22 mouse cellular contexts compared by ENCODE assay signal in the genomic region with DNA sequence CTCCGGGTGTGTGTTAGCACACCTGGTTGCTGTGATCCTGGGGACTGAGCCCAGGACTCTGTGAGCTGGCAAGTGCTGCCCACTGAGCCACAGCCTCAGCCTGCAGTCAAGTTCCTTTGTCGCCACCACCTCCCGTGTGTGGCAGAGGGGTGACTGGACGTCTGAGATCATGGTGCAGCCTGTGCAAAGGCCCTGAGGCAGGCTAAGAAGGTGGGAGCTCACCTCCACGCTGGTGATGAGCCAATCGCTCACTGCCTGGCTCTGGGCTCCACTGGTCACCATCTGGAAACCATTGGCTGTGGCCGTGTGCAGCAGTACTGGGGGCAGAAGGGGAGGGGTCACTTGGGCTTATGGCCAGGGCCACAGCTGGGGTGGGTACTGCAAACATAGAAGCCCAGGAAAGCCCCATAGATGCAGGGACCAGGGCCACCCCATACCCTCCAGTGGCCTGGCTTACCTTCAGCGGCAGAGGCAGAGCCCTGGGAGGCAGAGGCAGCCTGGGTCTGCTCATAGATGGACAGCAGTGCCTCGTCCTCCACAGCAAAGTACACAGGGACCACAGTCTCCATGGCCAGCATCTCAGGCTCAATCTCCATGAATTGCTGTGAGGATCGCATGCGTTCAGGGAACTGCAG. TPM values are rescaled to one million over a fixed set of nuclear protein-coding genes. Genes with fewer than 3 reads are reported as not detected.
DNase-seq lines count a peak whose midpoint lies in the region; ATAC-seq lines count a peak whose summit lies in the region.
"Had no signal": no experiment of that assay in that cellular context is flagged by ENCODE, and none has a peak within 500 bp of the region (broad histone marks: within the 10 kb centered on the region; RNA-seq: fewer than 3 reads in every experiment).

No protein-coding gene starts in this region.

- ATAC-seq in forebrain, embryonic 15.5 days (replicated peaks), result no peak
- ATAC-seq in monocyte, adult 5-6 weeks (replicated peaks; ENCODE audit: insufficient number of reproducible peaks, low FRiP score, low TSS enrichment, poor library complexity, severe bottlenecking), result no peak
- ATAC-seq: activated CD4-positive, CD25-positive, alpha-beta regulatory T cell, adult 4 months; CD4-positive, CD25-positive, alpha-beta regulatory T cell, adult 4 months; forebrain, embryonic 16.5 days; intestine, embryonic 15.5 days; Patski had no signal

- H3K36me3 ChIP-seq in forebrain, embryonic 10.5 days (replicated peaks), result peaks cover 65% of the 10 kb centered on the region
- H3K36me3 ChIP-seq in forebrain, embryonic 15.5 days, result peaks cover 45% of the 10 kb centered on the region
- H3K36me3 ChIP-seq in limb, embryonic 10.5 days, result peaks cover 70% of the 10 kb centered on the region

- H3K4me1 ChIP-seq in forebrain, embryonic 10.5 days, result peaks cover 36% of the 10 kb centered on the region
- H3K4me1 ChIP-seq in forebrain, embryonic 15.5 days, result peaks cover 30% of the 10 kb centered on the region
- H3K4me1 ChIP-seq in limb, embryonic 10.5 days, result peaks cover 31% of the 10 kb centered on the region

- WGBS in forebrain, embryonic 10.5 days, result 86% methylated on average over 11 of the region's 11 CpGs
- 94% methylated on average over 11 of the region's 11 CpGs for WGBS in forebrain, embryonic 15.5 days
- 84% methylated on average over 11 of the region's 11 CpGs for WGBS in limb, embryonic 10.5 days

- no peak overlapping the region for H3K9ac ChIP-seq in forebrain, embryonic 15.5 days (replicated peaks)
- H3K9ac ChIP-seq: embryonic facial prominence, embryonic 15.5 days; heart, embryonic 15.5 days; intestine, embryonic 15.5 days had no signal

- peak overlapping the region; percentile 13; the same call in 1 of the 2 replicates for H3K4me3 ChIP-seq in forebrain, embryonic 10.5 days
- H3K4me3 ChIP-seq in forebrain, embryonic 15.5 days, result no peak overlapping the region
- H3K4me3 ChIP-seq in limb, embryonic 10.5 days, result peak overlapping the region; percentile 16; the same call in 1 of the 2 replicates
- H3K4me3 ChIP-seq: embryonic facial prominence, embryonic 15.5 days; erythroblast, embryonic 14.5 days; heart, adult 2 months; heart, embryonic 15.5 days; intestine, embryonic 15.5 days had no signal

- H3K27ac ChIP-seq in forebrain, embryonic 10.5 days, result no peak overlapping the region
- no peak overlapping the region for H3K27ac ChIP-seq in forebrain, embryonic 15.5 days (replicated peaks)
- no peak overlapping the region; the same call in 1 of the 2 replicates for H3K27ac ChIP-seq in limb, embryonic 10.5 days
- H3K27ac ChIP-seq: embryonic facial prominence, embryonic 15.5 days; heart, adult 2 months; heart, embryonic 15.5 days; intestine, embryonic 15.5 days had no signal

- DNase-seq in cerebellum, adult 11-12 months, result peak; percentile 53
- no peak for DNase-seq in cerebellum, postnatal 14 days
- no peak for DNase-seq in forebrain, embryonic 10.5 days (ENCODE audit: extremely low spot score, low spot score)
- DNase-seq in layer of hippocampus, adult 9-11 months, result peak; percentile 13
- DNase-seq in layer of hippocampus, adult 11-12 months (ENCODE audit: low spot score), result no peak
- DNase-seq in limb, embryonic 10.5 days (ENCODE audit: low spot score), result no peak
- DNase-seq: adrenal gland, postnatal 25 days; B cell, adult 2 months; gastrocnemius, postnatal 10 days; kidney, adult 2 months had no signal

- H3K27me3 ChIP-seq in forebrain, embryonic 10.5 days (ENCODE audit: poor library complexity, severe bottlenecking), result no peaks in the 10 kb centered on the region
- no peaks in the 10 kb centered on the region for H3K27me3 ChIP-seq in forebrain, embryonic 15.5 days
- H3K27me3 ChIP-seq in limb, embryonic 10.5 days (ENCODE audit: low read depth, poor library complexity, severe bottlenecking), result no peaks in the 10 kb centered on the region
- H3K27me3 ChIP-seq: embryonic facial prominence, embryonic 15.5 days; heart, embryonic 15.5 days; intestine, embryonic 15.5 days; Patski had no signal

- H3K9me3 ChIP-seq in forebrain, embryonic 10.5 days, result no peaks in the 10 kb centered on the region
- no peaks in the 10 kb centered on the region for H3K9me3 ChIP-seq in forebrain, embryonic 15.5 days
- H3K9me3 ChIP-seq in limb, embryonic 10.5 days (replicated peaks), result no peaks in the 10 kb centered on the region
- H3K9me3 ChIP-seq: embryonic facial prominence, embryonic 15.5 days; heart, embryonic 15.5 days; intestine, embryonic 15.5 days had no signal

- no peak overlapping the region for H3K4me2 ChIP-seq in forebrain, embryonic 15.5 days (replicated peaks)
- H3K4me2 ChIP-seq: embryonic facial prominence, embryonic 15.5 days; heart, embryonic 11.5 days; heart, embryonic 15.5 days; intestine, embryonic 15.5 days had no signal

RNA-seq across cellular contexts. Expression of gene Ncln, which starts 3.5 kb away (rescaled TPM):
- polyA plus RNA-seq in forebrain, embryonic 10.5 days (2016; fragmentation: Nextera tagmentation; extraction: Ambion mirVana), result 88.2 and 90.4 TPM in 2 replicates
- 60.3 and 65.0 TPM in 2 replicates for polyA plus RNA-seq in forebrain, embryonic 15.5 days (2015; fragmentation: Nextera tagmentation; extraction: Ambion mirVana)
- 100 and 102 TPM in 2 replicates for polyA plus RNA-seq in limb, embryonic 10.5 days (2016; fragmentation: Nextera tagmentation; extraction: Ambion mirVana)
- total RNA-seq in monocyte, adult 5-6 weeks (2017), result 42.6 to 86.4 TPM (median 79.6 TPM) in 3 replicates

RNA-seq across cellular contexts. Expression of gene S1pr4, which starts 7.2 kb away (rescaled TPM):
- 0.32 and 0.33 TPM in 2 replicates for polyA plus RNA-seq in forebrain, embryonic 10.5 days (2016; fragmentation: Nextera tagmentation; extraction: Ambion mirVana)
- polyA plus RNA-seq in forebrain, embryonic 15.5 days (2015; fragmentation: Nextera tagmentation; extraction: Ambion mirVana), result 0.69 and 0.73 TPM in 2 replicates
- 0.34 and 0.39 TPM in 2 replicates for polyA plus RNA-seq in limb, embryonic 10.5 days (2016; fragmentation: Nextera tagmentation; extraction: Ambion mirVana)
- 20.5 to 50.8 TPM (median 33.5 TPM) in 3 replicates for total RNA-seq in monocyte, adult 5-6 weeks (2017)

RNA-seq across cellular contexts. Expression of gene Celf5, which starts 10.2 kb away (rescaled TPM):
- polyA plus RNA-seq in forebrain, embryonic 10.5 days (2016; fragmentation: Nextera tagmentation; extraction: Ambion mirVana), result 3.1 and 5.6 TPM in 2 replicates
- polyA plus RNA-seq in forebrain, embryonic 15.5 days (2015; fragmentation: Nextera tagmentation; extraction: Ambion mirVana), result 76.1 and 78.5 TPM in 2 replicates
- polyA plus RNA-seq in limb, embryonic 10.5 days (2016; fragmentation: Nextera tagmentation; extraction: Ambion mirVana), result 0.24 and 0.48 TPM in 2 replicates
- total RNA-seq in monocyte, adult 5-6 weeks (2017), result 0.32 TPM in 1 of 3 replicates, not detected in the others
- polyA plus RNA-seq: erythroblast, embryonic 14.5 days had no signal

RNA-seq across cellular contexts. Expression of gene Gna15, which starts 31.3 kb away (rescaled TPM):
- polyA plus RNA-seq in forebrain, embryonic 10.5 days (2016; fragmentation: Nextera tagmentation; extraction: Ambion mirVana), result 0.84 and 1.1 TPM in 2 replicates
- 0.57 and 0.84 TPM in 2 replicates for polyA plus RNA-seq in forebrain, embryonic 15.5 days (2015; fragmentation: Nextera tagmentation; extraction: Ambion mirVana)
- polyA plus RNA-seq in limb, embryonic 10.5 days (2016; fragmentation: Nextera tagmentation; extraction: Ambion mirVana), result 0.80 and 2.0 TPM in 2 replicates
- total RNA-seq in monocyte, adult 5-6 weeks (2017), result 20.3 to 41.0 TPM (median 29.4 TPM) in 3 replicates
- polyA plus RNA-seq: Patski had no signal

RNA-seq across cellular contexts. Expression of gene Nfic, which starts 37.3 kb away (rescaled TPM):
- 7.3 and 8.6 TPM in 2 replicates for polyA plus RNA-seq in forebrain, embryonic 10.5 days (2016; fragmentation: Nextera tagmentation; extraction: Ambion mirVana)
- 24.2 and 29.4 TPM in 2 replicates for polyA plus RNA-seq in forebrain, embryonic 15.5 days (2015; fragmentation: Nextera tagmentation; extraction: Ambion mirVana)
- polyA plus RNA-seq in limb, embryonic 10.5 days (2016; fragmentation: Nextera tagmentation; extraction: Ambion mirVana), result 9.3 and 19.8 TPM in 2 replicates
- total RNA-seq in monocyte, adult 5-6 weeks (2017), result 4.1 to 7.6 TPM (median 5.1 TPM) in 3 replicates

Comparison
In these comparisons a context has a peak if more than half of its experiments do, and no peak if none do; other contexts are left out.
1. DNase-seq: peak in cerebellum, adult 11-12 months (single experiment) and layer of hippocampus, adult 9-11 months (single experiment); none in cerebellum, postnatal 14 days (0 of 2), forebrain, embryonic 10.5 days (single experiment), layer of hippocampus, adult 11-12 months (single experiment) and limb, embryonic 10.5 days (single experiment).
2. RNA of gene Celf5, which starts 10.2 kb away (polyA plus RNA-seq): 76.1 to 78.5 TPM in forebrain, embryonic 15.5 days; 3.1 to 5.6 TPM in forebrain, embryonic 10.5 days and 0.24 to 0.48 TPM in limb, embryonic 10.5 days; every median in the first group is over 10 times any median in the second.